Comparison of ENCODE assay signal across 13 mouse cellular contexts in genomic region chr5:36887299-36887988, GRCm38 (mm10). TPM values are rescaled to one million over a fixed set of nuclear protein-coding genes. Genes with fewer than 3 reads are reported as not detected.
DNase-seq lines count a peak whose midpoint lies in the region; ATAC-seq and TF ChIP-seq lines count a peak whose summit lies in the region.
"Had no signal": no experiment of that assay in that cellular context is flagged by ENCODE, and none has a peak within 500 bp of the region (broad histone marks: within the 10 kb centered on the region; RNA-seq: fewer than 3 reads in every experiment).

No protein-coding gene starts in this region.

- TF ChIP-seq CTCF in heart, postnatal 0 days (IDR thresholded peaks at IDR 0.05; ENCODE audit: low read depth): no peak
- TF ChIP-seq CTCF in cortical plate, adult 2 months (IDR thresholded peaks at IDR 0.05; ENCODE audit: extremely low read depth, insufficient read depth, low read length): no peak

- H3K36me3 ChIP-seq in heart, postnatal 0 days (replicated peaks; ENCODE audit: control insufficient read depth, insufficient read depth, low read length): no peaks in the 10 kb centered on the region
- no peaks in the 10 kb centered on the region for H3K36me3 ChIP-seq in heart, embryonic 10.5 days
- no peaks in the 10 kb centered on the region for H3K36me3 ChIP-seq in neural tube, embryonic 12.5 days
- H3K36me3 ChIP-seq: embryonic facial prominence, embryonic 13.5 days; limb, embryonic 15.5 days had no signal

- H3K9me3 ChIP-seq in heart, postnatal 0 days (replicated peaks; ENCODE audit: control insufficient read depth, low read length): no peaks in the 10 kb centered on the region
- no peaks in the 10 kb centered on the region for H3K9me3 ChIP-seq in heart, embryonic 10.5 days
- H3K9me3 ChIP-seq in neural tube, embryonic 12.5 days: no peaks in the 10 kb centered on the region
- H3K9me3 ChIP-seq: embryonic facial prominence, embryonic 13.5 days; limb, embryonic 15.5 days had no signal

- WGBS in heart, postnatal 0 days: 44% methylated on average over 9 of the region's 9 CpGs
- WGBS in heart, embryonic 10.5 days: 39% methylated on average over 9 of the region's 9 CpGs
- WGBS in neural tube, embryonic 12.5 days: 23% methylated on average over 9 of the region's 9 CpGs

- H3K4me3 ChIP-seq in heart, postnatal 0 days (ENCODE audit: low read depth, low read length): no peak overlapping the region
- no peak overlapping the region for H3K4me3 ChIP-seq in heart, embryonic 10.5 days
- H3K4me3 ChIP-seq in cortical plate, adult 2 months (ENCODE audit: insufficient read depth, low read length): no peak overlapping the region
- no peak overlapping the region for H3K4me3 ChIP-seq in neural tube, embryonic 12.5 days
- H3K4me3 ChIP-seq: embryonic facial prominence, embryonic 13.5 days; limb, embryonic 15.5 days had no signal

- H3K4me1 ChIP-seq in heart, postnatal 0 days (ENCODE audit: control insufficient read depth, insufficient read depth): no peaks in the 10 kb centered on the region
- peaks cover 26% of the 10 kb centered on the region for H3K4me1 ChIP-seq in heart, embryonic 10.5 days
- peaks cover 53% of the 10 kb centered on the region for H3K4me1 ChIP-seq in cortical plate, adult 2 months (ENCODE audit: control insufficient read depth, insufficient read depth, low read length)
- peaks cover 42% of the 10 kb centered on the region for H3K4me1 ChIP-seq in neural tube, embryonic 12.5 days
- H3K4me1 ChIP-seq: limb, embryonic 15.5 days had no signal

- H3K4me2 ChIP-seq in heart, postnatal 0 days (ENCODE audit: low read depth, low read length): no peak overlapping the region
- H3K4me2 ChIP-seq in neural tube, embryonic 12.5 days (replicated peaks): no peak overlapping the region
- H3K4me2 ChIP-seq: embryonic facial prominence, embryonic 13.5 days; limb, embryonic 15.5 days had no signal

- TF ChIP-seq POLR2A in cortical plate, adult 2 months (IDR thresholded peaks at IDR 0.05; ENCODE audit: extremely low read depth, insufficient read depth, low read length): no peak

- H3K27me3 ChIP-seq in heart, postnatal 0 days (ENCODE audit: control insufficient read depth, insufficient read depth, low read length): no peaks in the 10 kb centered on the region
- H3K27me3 ChIP-seq in heart, embryonic 10.5 days (ENCODE audit: insufficient read depth, poor library complexity, severe bottlenecking): peaks cover 19% of the 10 kb centered on the region; the same call in 1 of the 2 replicates
- H3K27me3 ChIP-seq in neural tube, embryonic 12.5 days (replicated peaks): no peaks in the 10 kb centered on the region

- no peak overlapping the region for H3K27ac ChIP-seq in heart, postnatal 0 days (ENCODE audit: low read depth)
- H3K27ac ChIP-seq in heart, embryonic 10.5 days: no peak overlapping the region
- peak overlapping the region; percentile 71 for H3K27ac ChIP-seq in cortical plate, adult 2 months (ENCODE audit: insufficient read depth, low read length)
- H3K27ac ChIP-seq in neural tube, embryonic 12.5 days: peak overlapping the region; percentile 3; the same call in 1 of the 2 replicates
- H3K27ac ChIP-seq: embryonic facial prominence, embryonic 13.5 days; limb, embryonic 15.5 days; macrophage had no signal

- no peak for DNase-seq in heart, postnatal 0 days (ENCODE audit: low spot score)
- DNase-seq in heart, embryonic 10.5 days (ENCODE audit: low spot score): no peak
- peak; percentile 9 for DNase-seq in lung, postnatal 10 days
- DNase-seq in lung, postnatal 4 days: no peak
- DNase-seq in thymus, postnatal 4 days: no peak
- no peak for DNase-seq in layer of hippocampus, adult 18-20 months (ENCODE audit: low spot score in 2 of 2)
- DNase-seq: heart, adult 11 months; right cerebral cortex, postnatal 25 days had no signal

- no peak for TF ChIP-seq EP300 in heart, postnatal 0 days (IDR thresholded peaks at IDR 0.05; ENCODE audit: low read depth)

- H3K9ac ChIP-seq in heart, postnatal 0 days (replicated peaks; ENCODE audit: low read depth, low read length): no peak overlapping the region
- H3K9ac ChIP-seq in neural tube, embryonic 12.5 days: no peak overlapping the region
- H3K9ac ChIP-seq: embryonic facial prominence, embryonic 13.5 days; limb, embryonic 15.5 days had no signal

- peak; percentile 62 for ATAC-seq in heart, postnatal 0 days (ENCODE audit: insufficient read depth, low read depth)
- ATAC-seq in neural tube, embryonic 12.5 days (ENCODE audit: low FRiP score, low read depth): peak; percentile 46

RNA-seq across cellular contexts. Expression of gene Ppp2r2c, which starts 19.1 kb away (rescaled TPM):
- 0.12 TPM in 1 of 2 replicates, not detected in the other for total RNA-seq in heart, postnatal 0 days (2014; rRNA removed; ENCODE audit: low replicate concordance)
- polyA plus RNA-seq in heart, postnatal 0 days (2015; fragmentation: Nextera tagmentation; extraction: Ambion mirVana): 0.04 TPM in 1 of 2 replicates, not detected in the other
- polyA plus RNA-seq in heart, embryonic 10.5 days (2016; fragmentation: Nextera tagmentation; extraction: Ambion mirVana): 0.03 TPM in 1 of 2 replicates, not detected in the other
- 442 and 456 TPM in 2 replicates for polyA plus RNA-seq in cortical plate, adult 2 months (2012; rRNA removed)
- 27.1 and 27.8 TPM in 2 replicates for polyA plus RNA-seq in neural tube, embryonic 12.5 days (2016; fragmentation: Nextera tagmentation; extraction: Ambion mirVana)
- total RNA-seq in layer of hippocampus, adult 18-20 months (2021): 100 to 1,000 TPM; 383 to 399 TPM
- polyA plus RNA-seq: macrophage had no signal

RNA-seq across cellular contexts. Expression of gene Man2b2, which starts 57.0 kb away (rescaled TPM):
- 18.0 and 33.2 TPM in 2 replicates for total RNA-seq in heart, postnatal 0 days (2014; rRNA removed; ENCODE audit: low replicate concordance)
- 10.0 and 11.0 TPM in 2 replicates for polyA plus RNA-seq in heart, postnatal 0 days (2015; fragmentation: Nextera tagmentation; extraction: Ambion mirVana)
- 12.6 and 20.6 TPM in 2 replicates for polyA plus RNA-seq in heart, embryonic 10.5 days (2016; fragmentation: Nextera tagmentation; extraction: Ambion mirVana)
- 33.7 and 35.3 TPM in 2 replicates for polyA plus RNA-seq in cortical plate, adult 2 months (2012; rRNA removed)
- polyA plus RNA-seq in neural tube, embryonic 12.5 days (2016; fragmentation: Nextera tagmentation; extraction: Ambion mirVana): 11.5 and 14.2 TPM in 2 replicates
- total RNA-seq in layer of hippocampus, adult 18-20 months (2021): 10 to 100 TPM; 28.9 to 31.0 TPM

Comparison
In these comparisons a context has a peak if more than half of its experiments do, and no peak if none do; other contexts are left out.
1. H3K27ac ChIP-seq: peak in cortical plate, adult 2 months (single experiment) and neural tube, embryonic 12.5 days (single experiment); none in heart, postnatal 0 days (single experiment) and heart, embryonic 10.5 days (single experiment).
2. RNA of gene Ppp2r2c, which starts 19.1 kb away (polyA plus RNA-seq): 442 to 456 TPM in cortical plate, adult 2 months and 27.1 to 27.8 TPM in neural tube, embryonic 12.5 days; 0.03 TPM in heart, embryonic 10.5 days and 0.04 TPM in heart, postnatal 0 days; every median in the first group is over 10 times any median in the second.